Mouse (Mus musculus): Measurements from ENCODE around the gene Ypel5. TPM values are rescaled to one million over a fixed set of nuclear protein-coding genes. Genes with fewer than 3 reads are reported as not detected.

The Ypel5 gene
- polyA plus RNA-seq, 1 experiment from 2014 or later: 59.4 TPM

GRCm38 (mm10) chr17:72897076-72897475, 60.8 kb downstream of the Ypel5 start:
- Histone ChIP-seq H3K27me3 (ENCODE audit: insufficient read depth, low read length) (no peaks in the 10 kb centered on the region), H3K4me3 (ENCODE audit: low read depth, low read length) (no peak overlapping the region), H3K36me3 (replicated peaks; ENCODE audit: insufficient read depth, low read length) (no peaks in the 10 kb centered on the region), H3K4me1 (ENCODE audit: insufficient read depth) (no peaks in the 10 kb centered on the region), H3K4me2 (ENCODE audit: low read depth, low read length) (no peak overlapping the region), H3K27ac (ENCODE audit: low read depth) (no peak overlapping the region), H3K9me3 (ENCODE audit: low read length) (no peaks in the 10 kb centered on the region), H3K9ac (replicated peaks) (no peak overlapping the region)
- ATAC-seq (no peak), DNase-seq (peak; percentile 4)
- TF ChIP-seq EP300 (IDR thresholded peaks at IDR 0.05; ENCODE audit: low read depth) (no peak), CTCF (IDR thresholded peaks at IDR 0.05; ENCODE audit: low read depth) (no peak)
- 76% methylated on average over 7 of the region's 7 CpGs for WGBS (ENCODE audit: insufficient replicate concordance)

- Histone ChIP-seq H3K9ac (replicated peaks) (no peak overlapping the region), H3K4me1 (ENCODE audit: insufficient read depth) (no peaks in the 10 kb centered on the region), H3K27me3 (ENCODE audit: insufficient read depth, low read length) (no peaks in the 10 kb centered on the region), H3K27ac (ENCODE audit: low read depth) (no peak overlapping the region), H3K4me3 (ENCODE audit: low read depth, low read length) (no peak overlapping the region), H3K9me3 (ENCODE audit: low read length) (no peaks in the 10 kb centered on the region), H3K36me3 (replicated peaks; ENCODE audit: insufficient read depth, low read length) (no peaks in the 10 kb centered on the region), H3K4me2 (ENCODE audit: low read depth, low read length) (no peak overlapping the region)
- ATAC-seq (no peak), DNase-seq (peak; percentile 0)
- TF ChIP-seq EP300 (IDR thresholded peaks at IDR 0.05; ENCODE audit: low read depth) (no peak), CTCF (IDR thresholded peaks at IDR 0.05; ENCODE audit: low read depth) (no peak)
- 83% methylated on average over 5 of the region's 5 CpGs for WGBS (ENCODE audit: insufficient replicate concordance)
These were observed 61.7 kb downstream of the Ypel5 start for GRCm38 (mm10) chr17:72897961-72898360.

GRCm38 (mm10) chr17:72898775-72899174, 62.5 kb downstream of the Ypel5 start:
- H3K4me3 ChIP-seq (ENCODE audit: low read depth, low read length): no peak overlapping the region
- H3K27ac ChIP-seq (ENCODE audit: low read depth): no peak overlapping the region
- H3K9me3 ChIP-seq (ENCODE audit: low read length): no peaks in the 10 kb centered on the region
- H3K4me2 ChIP-seq (ENCODE audit: low read depth, low read length): no peak overlapping the region
- no peak for TF ChIP-seq EP300 (IDR thresholded peaks at IDR 0.05; ENCODE audit: low read depth)
- no peak for TF ChIP-seq CTCF (IDR thresholded peaks at IDR 0.05; ENCODE audit: low read depth)
- no peaks in the 10 kb centered on the region for H3K36me3 ChIP-seq (replicated peaks; ENCODE audit: insufficient read depth, low read length)
- WGBS (ENCODE audit: insufficient replicate concordance): 58% methylated on average over 3 of the region's 3 CpGs
- no peak overlapping the region for H3K9ac ChIP-seq (replicated peaks)
- no peaks in the 10 kb centered on the region for H3K27me3 ChIP-seq (ENCODE audit: insufficient read depth, low read length)
- ATAC-seq: no peak
- no peaks in the 10 kb centered on the region for H3K4me1 ChIP-seq (ENCODE audit: insufficient read depth)
- peak; percentile 7 for DNase-seq

Other genes with a start within 250 kb of the Ypel5 start
- 0.05 and 0.07 TPM in 2 replicates for gene Alk, start 231.8 kb upstream of the Ypel5 start, polyA plus RNA-seq (2015; fragmentation: Nextera tagmentation; extraction: Ambion mirVana)
- 0.79 and 0.94 TPM in 2 replicates for gene Lbh, start 81.9 kb downstream of the Ypel5 start, polyA plus RNA-seq (2015; fragmentation: Nextera tagmentation; extraction: Ambion mirVana)